Mouse (Mus musculus) MN1 (cell line): ENCODE data around the gene Dhx40.
"Not testable (repeated sequence)": the region's sequence is repeated elsewhere in the genome, so short reads cannot be mapped to it uniquely, and the experiment has no call there.

Source experiments
- DNase-seq: peaks from one replicate; pipeline ENCODE4 v3.0.0-alpha.2; 2016; ENCODE audit warnings: low spot score

Gene Dhx40

DNA sequence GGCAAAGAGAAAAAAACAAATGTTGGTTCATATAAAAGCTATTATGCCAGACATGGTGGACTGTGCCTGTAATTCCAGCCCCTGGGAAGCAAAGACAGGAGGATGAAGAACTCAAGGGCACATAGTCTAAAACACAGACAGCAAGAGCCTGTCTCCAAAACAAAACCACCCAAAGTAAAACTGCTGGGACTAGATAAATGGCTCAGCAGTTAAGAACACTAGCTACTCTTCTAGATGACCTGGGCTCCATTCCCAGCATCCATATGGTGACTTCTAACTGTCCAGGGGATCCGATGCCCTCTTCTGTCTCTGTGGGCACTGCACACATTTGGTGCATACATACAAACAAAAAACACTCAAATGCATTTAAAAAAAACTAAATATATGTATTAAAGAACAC, 56.5 kb downstream of the Dhx40 start:
- DNase-seq = no peak

DNA sequence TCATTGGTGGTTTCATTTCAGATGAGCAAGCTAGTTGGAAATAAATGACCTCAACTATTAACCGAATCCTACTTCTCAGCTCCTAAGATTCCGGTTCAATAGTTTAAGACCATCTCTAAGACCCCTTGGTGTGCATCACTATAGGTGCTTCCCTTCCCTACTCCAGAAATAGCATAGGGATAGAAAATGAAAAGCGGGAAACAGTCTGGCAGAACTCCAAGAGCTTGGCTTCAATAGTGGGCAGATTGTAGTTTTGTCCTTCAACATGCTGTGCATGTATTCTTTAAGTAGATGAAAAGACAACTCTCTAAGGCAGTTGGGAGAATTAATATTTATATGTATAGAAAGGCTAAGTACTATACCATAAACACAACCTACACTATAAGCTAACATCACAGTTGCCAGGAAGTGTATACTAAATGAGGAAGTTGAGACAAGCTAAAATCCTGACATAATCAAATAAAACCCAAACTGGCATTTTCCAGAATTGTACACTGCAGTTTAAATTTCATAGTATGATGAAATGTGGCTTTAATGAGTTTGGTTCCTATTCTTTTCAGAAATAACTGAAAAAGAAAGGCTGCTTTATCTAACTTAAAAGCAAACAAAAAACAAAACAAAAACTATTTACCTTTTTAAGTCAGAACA, 57.6 kb downstream of the Dhx40 start:
- DNase-seq = no peak

DNA sequence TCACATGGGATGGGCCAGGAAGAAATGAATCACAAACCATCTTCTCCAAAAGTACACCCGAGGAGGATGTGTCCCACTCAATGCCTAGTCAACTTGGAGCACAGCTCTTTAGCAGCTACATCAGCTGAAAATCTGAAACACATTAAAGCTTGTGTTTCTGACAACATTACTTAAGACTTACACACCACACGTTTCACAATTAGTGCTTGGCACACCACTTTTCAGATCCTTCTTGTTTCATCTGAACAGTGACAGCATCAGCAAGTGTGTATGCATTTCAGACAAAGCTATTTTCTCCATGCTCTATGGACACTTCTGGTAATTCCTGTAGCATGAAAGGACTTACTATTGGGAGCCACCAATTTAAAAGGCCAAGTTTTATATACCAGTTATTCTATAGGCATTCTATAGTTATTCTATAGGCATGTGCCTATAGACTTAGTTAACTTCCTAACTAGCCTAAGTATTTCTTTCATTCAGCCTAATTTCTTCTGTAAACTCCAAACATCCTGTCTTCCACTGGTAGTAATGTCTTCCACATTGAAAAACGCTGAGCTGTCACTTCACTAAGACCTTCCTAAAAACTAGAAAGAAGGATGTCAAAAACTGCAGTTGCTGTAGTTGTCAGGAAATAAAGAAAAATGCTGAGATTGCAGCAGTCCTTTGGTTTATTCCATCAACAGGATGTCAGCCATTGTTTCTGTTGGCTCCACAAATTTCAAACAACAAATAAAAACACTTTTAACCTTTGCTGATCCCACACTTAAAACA, 61.7 kb downstream of the Dhx40 start:
- no peak for DNase-seq

DNA sequence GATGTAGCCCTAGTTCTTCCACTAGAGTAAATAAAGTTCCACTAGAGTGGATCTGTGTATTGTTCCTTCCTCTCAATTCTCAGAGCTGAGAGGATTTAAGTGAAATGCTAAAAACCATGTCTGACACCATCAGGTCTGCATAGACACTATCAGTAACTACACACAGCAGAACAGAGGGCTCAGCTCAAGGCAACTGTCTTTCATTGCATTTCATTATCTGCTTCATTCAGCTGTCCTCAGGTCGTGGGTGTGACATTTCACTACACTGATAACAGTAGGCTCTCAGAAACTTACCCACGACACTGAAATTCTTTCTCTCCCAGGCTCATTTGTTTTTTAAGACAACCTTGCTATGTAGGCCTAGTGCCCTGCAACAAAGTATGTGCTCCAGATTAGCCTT, 64.9 kb downstream of the Dhx40 start:
- DNase-seq = no peak

DNA sequence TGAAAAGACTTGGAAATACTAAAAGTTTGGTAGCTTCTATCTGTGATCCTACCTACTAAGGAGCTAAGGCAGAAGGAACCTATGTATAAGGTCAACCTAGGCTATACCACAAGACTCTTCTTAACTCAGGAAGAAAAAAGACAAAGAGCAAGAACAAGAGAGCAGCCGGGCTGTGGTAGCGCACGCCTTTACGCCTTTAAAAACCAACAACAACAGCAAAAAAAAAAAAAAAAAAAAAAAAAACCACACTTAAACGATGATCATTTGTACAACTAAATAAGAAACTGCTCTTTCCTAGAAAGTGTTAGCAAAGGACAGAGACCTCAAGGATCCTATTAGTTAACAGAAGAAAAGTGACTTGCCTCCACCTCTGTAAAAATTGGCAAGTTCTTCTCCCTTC, 66.0 kb downstream of the Dhx40 start:
- no peak for DNase-seq

DNA sequence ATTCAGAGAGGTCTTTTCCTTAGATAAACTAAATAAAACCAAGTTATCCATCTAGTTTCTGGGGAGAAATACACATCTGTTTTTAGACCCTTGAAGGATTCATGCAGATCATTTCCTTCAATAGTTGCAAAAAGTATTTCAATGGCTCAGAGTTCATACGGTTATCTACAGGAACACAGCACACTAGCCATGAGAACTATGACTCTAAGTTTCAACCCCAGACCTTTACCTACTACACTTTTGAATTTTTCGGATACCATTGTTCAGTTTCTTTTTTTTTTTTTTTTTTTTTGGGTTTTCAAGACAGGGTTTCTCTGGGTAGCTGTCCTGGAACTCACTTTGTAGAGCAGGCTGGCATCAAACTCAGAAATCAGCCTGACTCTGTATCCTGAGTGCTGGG, 68.1 kb downstream of the Dhx40 start:
- DNase-seq = no peak

DNA sequence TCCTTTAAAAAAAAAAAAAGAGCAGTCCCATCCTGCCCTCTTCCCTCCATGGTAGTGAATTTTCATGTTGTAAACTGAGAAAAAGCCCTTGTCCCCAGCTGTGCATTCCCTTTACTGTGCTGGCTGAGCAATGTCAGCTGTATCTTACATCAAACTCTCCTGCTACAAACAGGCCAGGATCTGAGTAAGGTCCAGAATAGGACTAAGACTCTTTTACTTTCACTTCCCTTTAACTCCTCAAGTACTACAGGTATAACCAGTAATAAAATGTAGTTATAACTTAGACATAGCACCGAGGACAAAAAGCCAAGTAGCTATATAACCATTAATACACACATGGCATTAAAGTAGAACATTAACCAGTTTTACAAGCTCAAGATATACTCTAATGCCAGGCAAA, 68.6 kb downstream of the Dhx40 start:
- DNase-seq = no peak

DNA sequence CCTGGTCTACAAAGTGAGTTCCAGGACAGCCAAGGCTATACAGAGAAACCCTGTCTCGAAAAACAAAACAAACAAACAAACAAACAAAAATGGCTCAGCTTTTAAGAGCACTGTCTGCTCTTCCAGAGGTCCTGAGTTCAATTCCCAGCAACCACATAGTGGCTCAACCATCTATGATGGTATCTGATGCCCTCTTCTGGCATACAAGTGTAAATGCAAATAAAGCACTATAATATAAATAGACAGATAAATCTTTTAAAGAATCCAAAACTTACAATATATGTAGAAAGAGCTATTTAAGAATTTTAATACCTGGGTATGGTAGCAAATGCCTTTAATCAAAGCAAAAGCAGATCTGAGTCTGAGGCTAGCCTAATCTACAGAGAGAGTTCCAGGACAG, 69.2 kb downstream of the Dhx40 start:
- not testable (repeated sequence) for DNase-seq

DNA sequence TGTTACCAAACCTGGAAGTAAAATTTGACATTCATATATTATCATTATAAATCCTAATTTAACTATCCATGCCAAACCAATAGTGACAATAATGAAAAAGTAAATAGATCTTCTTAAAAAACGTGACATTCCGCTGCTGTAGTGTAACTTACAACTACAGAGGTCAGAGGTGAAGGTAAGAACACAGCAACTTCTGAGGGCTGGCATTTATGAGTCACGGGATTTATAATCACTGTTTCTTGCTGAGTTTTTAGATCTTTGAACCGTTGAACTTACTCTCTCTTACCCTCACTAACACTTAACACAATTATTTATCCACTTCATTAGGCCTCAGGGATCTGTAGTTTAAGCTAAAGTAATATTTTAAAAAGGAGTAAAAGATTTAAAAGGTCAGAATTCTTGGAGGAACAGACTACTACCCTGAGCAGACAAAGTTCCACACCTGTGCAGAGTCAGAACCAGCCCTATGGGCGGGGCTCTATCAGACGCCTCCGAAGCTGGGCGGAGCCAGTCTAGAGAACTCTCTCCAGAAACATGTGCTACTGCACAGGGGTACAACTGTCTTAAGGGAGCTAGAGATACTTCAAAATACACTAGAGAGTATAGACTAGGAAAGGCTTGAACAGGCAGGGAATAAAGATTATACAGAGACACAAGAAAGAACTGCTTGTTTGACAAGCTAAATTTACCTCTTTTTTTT, 70.1 kb downstream of the Dhx40 start:
- no peak for DNase-seq

DNA sequence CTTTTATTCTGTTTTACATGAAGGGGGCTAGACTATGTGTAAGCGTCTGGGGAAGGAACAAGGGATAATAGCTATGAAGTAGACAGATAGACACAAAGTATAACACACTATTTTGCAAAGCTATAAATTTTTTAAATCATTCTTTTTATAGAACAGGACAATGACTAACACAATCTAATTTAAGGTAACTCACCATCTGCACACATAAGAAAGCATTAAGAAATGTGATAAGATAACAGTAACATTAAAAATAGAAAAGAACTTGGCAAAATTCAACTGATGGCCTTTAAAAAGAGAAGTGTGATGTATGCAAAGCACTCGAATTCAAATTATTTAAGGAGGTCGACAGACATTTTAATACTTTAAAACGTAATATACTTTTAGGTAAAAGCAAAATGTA, 72.6 kb downstream of the Dhx40 start:
- no peak for DNase-seq

DNA sequence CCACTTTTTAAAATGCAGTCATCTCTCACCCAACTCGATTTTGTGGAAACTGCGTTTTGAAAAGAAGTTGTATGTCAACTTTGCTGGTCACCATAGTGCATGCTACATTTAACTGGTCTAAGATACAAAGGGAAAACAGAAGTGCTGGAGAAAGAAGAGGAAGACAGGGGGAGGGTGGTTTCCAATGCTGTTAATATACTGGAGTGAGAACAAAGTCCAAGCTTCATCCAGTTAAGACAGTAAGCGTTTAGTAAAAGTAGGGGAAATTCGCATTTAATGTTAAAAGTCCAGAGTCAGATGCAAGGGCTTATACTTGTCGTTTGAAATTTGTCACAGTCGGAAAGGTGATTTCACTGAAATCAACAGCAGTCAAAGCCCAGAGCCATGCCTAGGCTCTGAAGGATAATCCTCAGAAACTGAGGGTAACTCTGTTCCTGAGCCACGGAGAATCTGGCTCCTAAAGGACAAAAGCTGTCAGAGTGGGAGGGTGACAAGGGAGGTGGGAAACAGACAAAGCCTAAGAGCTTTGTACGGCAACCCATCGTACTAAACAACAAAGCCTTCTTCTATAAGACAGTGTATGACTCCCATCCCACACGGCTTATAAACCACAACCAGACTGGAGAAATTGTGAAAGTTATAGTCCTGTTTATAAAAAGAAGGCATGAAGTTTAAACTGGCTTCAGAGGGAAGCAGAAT, 73.2 kb downstream of the Dhx40 start:
- DNase-seq = no peak

DNA sequence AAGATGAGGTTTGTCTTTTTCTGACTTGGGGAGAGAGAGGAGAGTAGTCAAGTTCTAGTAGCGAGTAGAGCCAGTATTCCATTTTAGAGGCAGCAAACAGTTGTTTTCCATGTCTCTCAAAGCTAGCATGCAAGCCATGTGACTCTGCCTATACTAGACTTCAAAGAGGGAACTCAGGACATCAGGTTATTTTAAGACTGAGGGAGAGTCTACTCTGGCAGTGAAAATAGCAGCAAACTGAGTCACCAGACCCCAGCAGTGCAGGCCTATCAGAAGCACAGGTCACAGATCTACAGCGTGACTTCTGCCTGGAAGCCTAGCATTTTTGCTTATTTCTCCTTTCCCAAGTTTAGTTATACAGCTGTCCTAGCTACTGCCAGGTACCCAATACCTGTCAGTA, 76.1 kb downstream of the Dhx40 start:
- no peak for DNase-seq

DNA sequence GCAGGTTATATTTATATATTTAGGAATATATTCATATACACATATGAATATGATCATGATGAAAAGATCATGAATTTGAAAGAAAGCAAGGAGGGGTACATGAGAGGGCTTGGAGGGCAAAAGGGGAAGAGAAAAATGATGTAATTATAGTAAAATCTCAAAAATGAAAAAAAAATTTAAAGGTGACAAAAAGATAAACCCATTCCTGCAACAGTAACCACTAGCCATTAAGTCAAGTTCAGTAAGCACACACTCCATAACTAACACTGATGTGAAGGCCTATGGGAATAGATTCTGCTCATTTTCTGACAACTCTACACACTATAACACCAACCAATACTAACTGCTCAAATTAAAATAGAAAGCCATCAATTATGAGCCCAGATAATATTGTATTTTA, 81.9 kb downstream of the Dhx40 start:
- DNase-seq = no peak

DNA sequence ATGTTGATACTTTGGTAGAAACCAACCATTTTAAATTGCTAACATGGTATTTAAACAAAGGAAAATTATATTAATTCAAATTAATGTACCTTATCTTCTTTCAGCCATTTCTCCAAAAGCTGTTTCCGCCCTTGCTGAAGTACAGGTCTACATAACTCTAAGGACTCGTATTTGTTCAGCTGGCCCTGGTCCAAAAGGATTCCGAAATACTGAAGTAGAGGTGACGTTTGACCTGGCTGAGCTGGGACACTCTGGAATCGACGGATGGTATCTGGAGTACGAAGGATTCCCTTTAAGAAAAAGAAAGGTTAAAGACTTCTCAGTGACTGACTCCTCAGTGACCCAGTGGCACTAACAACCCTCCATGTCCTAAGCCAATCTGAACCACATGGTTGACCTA, 82.6 kb downstream of the Dhx40 start:
- DNase-seq = no peak

DNA sequence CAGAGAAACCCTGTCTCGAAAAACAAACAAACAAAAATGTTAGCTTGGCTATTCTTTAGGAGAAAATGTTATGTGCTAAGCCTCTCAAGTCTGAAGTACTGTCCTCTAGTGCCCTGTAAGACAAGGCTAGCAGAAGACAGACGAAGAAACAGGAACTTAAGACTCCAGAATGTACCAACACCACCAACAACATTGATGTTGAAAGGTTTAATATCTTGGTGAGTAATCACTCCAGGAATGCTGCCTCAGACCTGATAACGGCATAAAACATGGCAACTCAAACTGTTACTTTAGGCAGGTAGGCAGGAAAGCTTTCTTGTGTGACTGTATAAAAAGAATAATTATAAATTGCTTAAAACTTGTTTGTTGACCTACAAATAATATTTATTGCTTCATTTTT, 83.5 kb downstream of the Dhx40 start:
- no peak for DNase-seq

DNA sequence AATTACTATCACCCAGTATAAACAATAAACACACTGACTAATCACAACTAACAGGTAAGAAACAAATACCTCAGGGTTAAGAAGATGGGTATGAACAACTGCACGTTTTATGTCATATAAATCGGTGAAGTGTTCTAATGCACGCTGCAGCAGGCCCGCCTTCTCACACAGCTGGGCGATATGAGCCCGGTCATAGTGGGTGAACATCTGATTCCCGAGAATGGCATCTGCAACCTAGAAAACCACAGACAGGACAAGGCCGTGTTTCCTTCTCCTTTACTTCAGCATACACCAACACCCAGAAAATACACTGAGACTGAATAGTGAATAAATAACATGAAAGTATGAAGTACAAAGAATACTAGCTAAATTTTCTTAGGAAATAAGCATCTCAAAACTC, 88.2 kb downstream of the Dhx40 start:
- no peak for DNase-seq
